Mouse (Mus musculus): Measurements from ENCODE around the gene Tspan8. TPM values are rescaled to one million over a fixed set of nuclear protein-coding genes. Genes with fewer than 3 reads are reported as not detected.

The Tspan8 gene
- polyA plus RNA-seq (2012; ENCODE audit: low replicate concordance) = 0.86 and 3.9 TPM in 2 replicates

GRCm38 (mm10) chr10:115816511-115816910 is at the start of gene Tspan8:
Gene Tspan8 (plus strand): TSS chr10:115816832.

Other genes with a start within 250 kb of the Tspan8 start
- not detected in 2 replicates for gene A930009A15Rik, start 246.8 kb upstream of the Tspan8 start, polyA plus RNA-seq (2012; ENCODE audit: low replicate concordance)
- not detected in 2 replicates for gene Lgr5, start 229.1 kb upstream of the Tspan8 start, polyA plus RNA-seq (2012; ENCODE audit: low replicate concordance)
- gene Ptprr, start 201.4 kb downstream of the Tspan8 start, polyA plus RNA-seq (2012; ENCODE audit: low replicate concordance) = not detected in 2 replicates

All from leukemia stem cell, adult 10-12 weeks (primary cell).